Mouse (Mus musculus): ENCODE results near the gene Rhcg.

Rhcg gene

DNA sequence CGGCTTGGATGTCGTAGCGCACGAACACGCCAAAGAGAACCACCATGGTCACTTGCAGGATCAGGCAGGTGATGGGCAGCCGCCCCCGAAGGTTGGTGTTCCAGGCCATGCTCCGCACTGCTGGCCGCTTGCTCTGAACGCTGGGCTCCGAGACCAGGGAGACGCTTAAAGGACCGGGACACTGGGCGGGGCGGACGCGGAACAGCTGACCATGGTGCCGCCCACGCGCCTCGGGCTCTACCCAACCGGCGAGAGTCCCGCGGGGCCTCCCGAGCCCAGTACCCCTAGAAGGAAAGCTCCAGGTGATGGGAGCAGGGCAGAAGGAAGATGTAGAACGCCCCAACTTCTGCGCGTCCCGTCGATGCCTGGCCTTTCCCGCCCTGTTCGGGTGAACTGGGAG, at the start of gene Rhcg:
Gene Rhcg, minus strand, starts transcription at position 240 of the 400 bp plus-strand sequence.
- no peak for DNase-seq (ENCODE audit: low spot score)

GRCm38 (mm10) chr7:79666690-79667089, 49.2 kb upstream of the Rhcg start:
- no peak for DNase-seq (ENCODE audit: low spot score)

GRCm38 (mm10) chr7:79661253-79661890, 43.9 kb upstream of the Rhcg start:
- no peak for DNase-seq (ENCODE audit: low spot score)

DNA sequence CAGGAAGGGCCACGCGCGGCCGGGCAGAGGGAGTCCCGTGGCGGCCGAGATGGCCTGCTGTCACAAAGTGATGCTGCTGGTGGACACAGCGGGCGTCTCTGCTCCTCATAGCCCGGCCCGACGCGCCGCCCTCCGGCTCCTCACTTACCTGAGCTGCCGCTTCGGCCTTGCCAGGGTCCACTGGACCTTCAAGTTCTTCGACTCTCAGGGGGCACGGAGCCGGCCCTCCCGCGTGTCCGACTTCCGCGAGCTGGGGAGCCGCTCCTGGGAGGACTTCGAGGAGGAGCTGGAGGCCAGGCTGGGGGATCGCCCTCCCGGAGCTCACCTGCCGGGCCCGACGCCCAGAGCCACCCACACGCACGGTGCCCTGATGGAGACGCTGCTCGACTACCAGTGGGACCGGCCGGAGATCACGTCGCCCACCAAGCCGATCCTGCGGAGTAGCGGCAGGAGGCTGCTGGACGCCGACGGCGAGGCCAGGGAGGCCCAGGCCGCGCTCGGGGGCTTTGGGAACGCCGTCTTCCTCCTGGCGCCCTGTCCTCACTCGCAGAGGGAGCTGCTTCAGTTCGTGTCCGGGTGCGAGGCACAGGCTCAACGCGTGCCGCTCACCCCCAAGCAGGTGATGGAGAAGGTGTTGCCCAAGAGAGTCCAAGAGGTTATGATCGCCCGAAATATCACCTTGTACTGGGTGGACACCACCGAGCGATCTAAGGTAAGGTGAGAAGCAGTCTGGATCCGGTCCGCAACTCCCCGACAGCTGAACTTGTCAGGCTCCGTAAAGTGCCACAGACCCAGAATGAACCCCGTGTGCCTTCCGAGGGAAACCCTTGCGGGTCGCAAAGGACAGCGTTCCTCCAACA, 43.1 kb upstream of the Rhcg start:
- peak; percentile 14 for DNase-seq (ENCODE audit: low spot score)

- DNase-seq (ENCODE audit: low spot score), result peak; percentile 92
Measured at GRCm38 (mm10) chr7:79659578-79660290, 42.3 kb upstream of the Rhcg start, which contains the start of gene Ticrr. Gene Ticrr (plus strand): TSS chr7:79660196.

GRCm38 (mm10) chr7:79654586-79654985, 37.1 kb upstream of the Rhcg start:
- no peak for DNase-seq (ENCODE audit: low spot score)

GRCm38 (mm10) chr7:79654185-79654584, 36.7 kb upstream of the Rhcg start:
- DNase-seq (ENCODE audit: low spot score), result no peak

GRCm38 (mm10) chr7:79649005-79649404, 31.5 kb upstream of the Rhcg start:
- DNase-seq (ENCODE audit: low spot score), result peak; percentile 30

DNA sequence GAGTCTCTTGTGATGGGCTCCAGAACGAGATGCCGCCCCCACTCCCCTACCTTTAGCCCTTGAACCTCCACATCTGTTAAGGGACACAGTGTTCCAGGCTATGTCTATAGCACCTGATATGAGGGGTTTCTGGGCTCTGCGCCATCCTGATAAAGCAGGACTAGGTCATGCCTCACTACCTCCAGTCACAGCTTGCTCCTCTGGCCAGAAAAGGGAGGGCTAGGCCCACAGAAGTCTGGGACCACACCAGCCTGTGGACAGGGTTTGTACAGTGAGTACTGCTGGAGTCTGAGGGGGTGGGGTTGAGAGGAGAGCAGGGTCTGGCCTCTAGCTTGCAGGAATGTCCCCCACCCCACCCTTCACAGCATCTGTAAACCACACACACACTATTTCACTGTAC, 29.8 kb upstream of the Rhcg start:
- no peak for DNase-seq (ENCODE audit: low spot score)

GRCm38 (mm10) chr7:79631773-79632348, 14.4 kb upstream of the Rhcg start:
- DNase-seq (ENCODE audit: low spot score), result no peak

DNA sequence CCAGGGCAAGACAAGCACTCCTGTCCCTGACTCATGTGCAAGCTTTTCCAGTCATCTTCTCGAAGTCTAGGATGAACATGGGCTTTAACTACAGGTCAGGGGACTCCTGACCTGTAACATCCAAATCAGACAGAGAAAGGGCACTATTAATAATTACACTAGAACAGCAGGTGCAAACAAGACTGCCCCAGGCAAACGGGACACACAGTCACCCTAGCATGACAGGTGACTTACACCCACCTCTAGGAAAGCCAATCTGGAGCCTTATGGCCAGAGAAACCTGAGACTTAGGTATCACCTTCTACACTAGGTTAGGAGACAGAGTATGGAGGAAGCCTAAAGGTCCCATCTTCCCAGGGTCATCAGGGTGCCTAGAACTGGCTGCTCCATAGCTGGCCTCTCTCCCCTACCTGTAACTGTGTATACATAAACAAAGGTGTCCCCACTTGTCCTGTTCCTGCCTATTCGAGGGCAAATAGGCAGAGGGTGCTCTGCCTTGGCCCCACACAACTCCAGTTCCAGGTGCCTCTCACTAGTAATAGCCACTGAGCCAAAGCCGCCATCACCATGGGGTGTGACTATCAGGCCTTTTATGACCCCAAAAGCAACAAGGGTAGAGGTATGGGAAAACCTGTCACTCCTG, 10.9 kb upstream of the Rhcg start:
- no peak for DNase-seq (ENCODE audit: low spot score)

- DNase-seq (ENCODE audit: low spot score), result no peak
Measured at GRCm38 (mm10) chr7:79626170-79626569, 8.7 kb upstream of the Rhcg start.

DNA sequence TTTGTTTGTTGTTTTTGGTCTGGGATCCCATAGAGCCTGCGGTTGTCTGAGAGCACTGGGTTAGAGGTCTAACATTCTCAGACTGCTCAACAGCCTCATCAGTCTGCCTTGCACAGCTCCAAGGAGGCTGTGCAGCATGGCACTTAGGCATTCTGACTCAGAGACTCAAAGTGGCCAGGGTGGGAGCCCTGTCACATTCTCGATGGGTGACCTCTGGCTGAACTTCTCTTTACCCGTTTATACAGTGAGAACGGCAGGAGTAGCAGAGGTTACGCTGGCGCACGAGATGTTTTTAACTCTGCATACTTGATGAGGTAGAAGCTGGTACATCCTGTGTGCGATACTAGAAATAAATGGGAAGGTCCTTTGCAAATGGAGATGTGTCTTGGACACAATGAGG, 5.6 kb upstream of the Rhcg start:
- no peak for DNase-seq (ENCODE audit: low spot score)

DNA sequence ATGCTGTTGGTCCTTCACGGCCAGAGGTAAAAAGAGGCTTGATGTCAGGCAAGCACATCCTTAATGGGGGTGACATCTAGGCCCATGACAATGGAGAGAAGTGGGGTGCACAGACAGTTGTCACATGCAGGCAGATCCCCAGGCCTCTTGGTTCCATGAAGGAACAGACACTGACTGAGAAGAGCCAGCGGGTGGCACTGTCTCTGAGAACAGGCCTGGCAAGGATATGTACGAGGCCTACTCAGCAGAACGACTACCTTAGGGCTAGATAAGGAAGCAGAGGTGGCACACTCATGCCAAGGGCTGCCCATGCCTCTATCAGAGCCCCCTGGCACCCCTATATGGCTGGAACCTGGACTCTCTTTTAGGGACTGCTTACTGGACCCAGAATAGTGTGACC, 2.0 kb upstream of the Rhcg start:
- DNase-seq (ENCODE audit: low spot score), result no peak

- DNase-seq (ENCODE audit: low spot score), result no peak
Measured at GRCm38 (mm10) chr7:79615941-79616340, 1.5 kb downstream of the Rhcg start.

DNA sequence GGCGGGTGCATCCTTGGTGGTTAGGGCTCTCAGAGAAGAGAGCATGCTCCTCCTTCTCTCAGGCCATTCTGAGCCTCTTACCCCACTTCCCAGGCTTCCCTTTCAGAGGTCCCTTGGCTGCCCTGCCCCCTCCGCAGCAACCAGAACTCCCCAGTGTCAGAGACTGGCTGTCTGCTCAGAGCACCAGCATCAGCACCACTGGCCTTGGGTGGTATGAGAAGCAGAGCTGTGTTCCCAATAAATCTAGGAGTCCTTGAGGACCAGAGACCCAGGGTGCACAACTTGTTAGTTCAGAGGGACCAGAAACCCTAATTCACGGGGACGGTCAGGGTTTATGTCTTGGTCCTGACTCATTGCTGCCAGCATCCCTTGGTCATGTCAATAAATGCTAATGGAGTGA, 2.4 kb downstream of the Rhcg start:
- no peak for DNase-seq (ENCODE audit: low spot score)

- DNase-seq (ENCODE audit: low spot score), result no peak
Measured at GRCm38 (mm10) chr7:79613314-79613713, 4.1 kb downstream of the Rhcg start.

- DNase-seq (ENCODE audit: low spot score), result peak; percentile 52
Measured at GRCm38 (mm10) chr7:79612783-79613182, 4.7 kb downstream of the Rhcg start.

- no peak for DNase-seq (ENCODE audit: low spot score)
Measured at GRCm38 (mm10) chr7:79611901-79612300, 5.6 kb downstream of the Rhcg start.

- DNase-seq (ENCODE audit: low spot score), result no peak
Measured at GRCm38 (mm10) chr7:79607263-79607921, 10.1 kb downstream of the Rhcg start.

GRCm38 (mm10) chr7:79606766-79607165, 10.7 kb downstream of the Rhcg start:
- DNase-seq (ENCODE audit: low spot score), result no peak

Measured in urinary bladder, postnatal 25 days (tissue).